Mouse (Mus musculus) ES-E14 (cell line): ENCODE measurements at regions not wholly inside any gene's neighbourhood (a gene's known extent, or its start where the extent isn't known, plus 50 kb on each side); places are given as distances from the start of the nearest gene placed in this dataset.

Experiments used
- CHD2 ChIP-seq: IDR thresholded peaks from 2 replicates; pipeline ENCODE4 v1.6.1; 2014; ENCODE audit warnings: mild to moderate bottlenecking, low read depth, low read length, inconsistent platforms
- ZC3H11A ChIP-seq: IDR thresholded peaks from 2 replicates; pipeline ENCODE4 v1.6.1; 2012; ENCODE audit warnings: low read depth, mild to moderate bottlenecking, inconsistent platforms, low read length, borderline replicate concordance
- ZNF384 ChIP-seq: IDR thresholded peaks from 2 replicates; pipeline ENCODE4 v1.6.1; 2012; ENCODE audit warnings: low read depth, low read length, inconsistent platforms

DNA sequence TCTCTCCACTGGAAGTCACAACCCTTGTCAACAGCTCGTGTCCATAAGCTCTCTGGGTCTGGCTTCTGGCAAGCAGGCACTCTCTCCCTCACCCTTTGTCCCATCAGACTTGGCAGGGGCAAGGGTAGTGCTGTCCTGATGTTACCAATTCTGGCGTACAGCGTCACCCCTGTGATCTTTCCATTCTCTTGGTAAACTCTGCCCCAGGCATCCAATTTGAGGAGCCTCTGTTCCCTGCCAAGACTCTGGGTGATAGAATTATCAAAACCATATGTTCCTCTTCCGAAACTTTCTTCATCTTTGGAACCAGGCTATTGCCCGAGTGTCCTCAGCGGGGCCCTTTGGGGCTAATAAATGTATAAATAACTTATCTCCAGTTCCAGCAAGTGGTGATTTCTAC is 82.0 kb upstream of the Cpm start:
- TF ChIP-seq ZC3H11A (no peak), CHD2 (no peak), ZNF384 (no peak)
